Mouse (Mus musculus): ENCODE results near the gene Satl1.

Gene Satl1

GRCm38 (mm10) chrX:112406679-112407078 lies at the start of gene Satl1:
TSS of gene Satl1 (minus strand) at chrX:112406779.
- no peak for DNase-seq

DNA sequence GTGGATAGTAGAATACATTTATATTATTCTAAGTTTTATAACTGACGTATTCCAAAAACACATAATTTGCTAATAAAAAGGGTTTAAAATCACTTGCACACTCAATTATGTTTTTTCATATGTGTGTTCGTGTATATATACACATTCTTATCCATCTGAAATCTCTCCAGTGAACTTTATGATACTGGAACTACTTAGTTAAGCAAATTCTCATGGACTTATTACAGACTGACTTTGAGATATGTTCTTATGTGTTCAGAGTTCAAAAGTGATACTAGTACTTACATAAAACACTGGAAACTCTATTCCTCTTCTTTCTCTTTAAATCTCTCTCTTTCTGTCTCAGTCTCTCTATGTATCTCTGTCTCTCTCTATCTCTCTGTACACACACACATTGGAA lies 31.5 kb upstream of the Satl1 start:
- no peak for DNase-seq

DNA sequence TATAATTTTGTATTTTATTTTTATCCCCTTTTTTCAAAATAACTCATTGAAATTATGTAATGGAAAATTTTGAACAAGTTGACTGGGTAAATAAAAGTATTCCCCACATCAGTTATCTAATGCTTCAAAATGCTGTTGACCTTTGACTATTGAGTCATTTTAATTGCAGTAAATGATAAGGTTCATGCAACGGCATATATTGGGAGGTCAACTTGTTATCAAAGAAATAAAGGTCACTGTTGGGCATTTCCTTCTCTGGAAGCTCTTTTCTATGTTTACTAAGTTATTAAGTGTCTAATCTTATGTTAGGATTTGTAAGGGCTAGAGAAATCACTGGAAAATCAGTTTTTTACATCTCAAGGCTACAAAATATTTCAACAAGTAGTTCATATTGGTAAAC lies 31.0 kb upstream of the Satl1 start:
- no peak for DNase-seq

DNA sequence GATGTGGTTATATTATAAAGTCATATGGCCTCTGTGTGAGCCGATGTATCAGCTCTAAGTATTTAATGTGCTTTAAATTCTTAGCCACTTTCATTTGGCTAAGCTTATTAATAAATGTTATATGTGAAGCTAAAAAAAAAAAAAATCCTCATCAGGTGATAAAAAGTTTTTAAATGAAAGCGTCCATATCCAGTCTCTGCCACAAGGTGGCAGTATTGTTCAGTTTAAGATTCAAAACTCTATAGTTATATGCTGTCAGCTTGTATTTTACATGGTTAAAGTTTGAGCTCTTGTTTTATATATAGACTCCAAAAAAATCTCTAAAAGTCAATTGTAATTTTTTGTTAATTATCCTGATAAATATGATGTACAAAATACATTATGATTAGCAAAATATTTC lies 16.4 kb upstream of the Satl1 start:
- DNase-seq: peak; percentile 6

- no peak for DNase-seq
These were observed 5.7 kb upstream of the Satl1 start for GRCm38 (mm10) chrX:112412309-112412708.

DNA sequence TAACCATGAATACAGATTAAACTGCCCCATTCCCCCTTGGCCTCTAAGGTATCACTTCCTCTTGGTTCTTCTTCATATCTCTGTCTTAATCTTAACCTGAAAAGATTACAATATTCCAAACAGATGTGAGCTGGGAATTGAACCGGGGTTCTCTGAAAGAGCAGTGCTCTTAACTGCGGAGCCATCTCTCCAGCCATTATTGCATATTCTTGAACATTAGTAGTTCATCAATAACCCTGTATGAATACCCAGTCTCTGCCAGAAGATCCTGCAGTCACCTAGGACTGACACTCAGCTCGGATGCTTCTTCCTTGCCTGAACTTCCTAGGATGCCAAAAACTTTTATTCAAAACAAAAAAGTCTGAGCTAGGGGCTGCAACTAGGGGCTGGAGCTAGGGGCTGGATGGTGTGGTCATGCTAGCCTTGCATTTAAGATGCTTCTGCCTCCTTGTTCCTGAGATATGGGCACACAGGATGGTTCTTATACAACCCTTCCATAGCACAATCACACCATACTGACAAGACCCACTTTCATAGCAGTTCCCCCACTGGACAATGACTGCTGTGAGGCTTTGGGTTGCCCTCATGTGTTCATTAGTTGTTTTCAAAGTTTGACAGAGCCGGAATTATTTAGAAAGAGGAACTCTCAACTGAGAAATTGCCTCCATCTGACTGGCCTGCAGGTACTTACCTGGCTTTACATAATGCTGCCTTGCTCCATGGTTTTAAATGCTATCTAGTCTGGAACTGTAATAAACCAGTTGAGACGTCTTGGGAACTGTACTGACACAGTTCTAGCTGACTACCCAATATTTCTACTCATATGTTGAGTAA lies 35.8 kb downstream of the Satl1 start:
- DNase-seq: peak; percentile 7

DNA sequence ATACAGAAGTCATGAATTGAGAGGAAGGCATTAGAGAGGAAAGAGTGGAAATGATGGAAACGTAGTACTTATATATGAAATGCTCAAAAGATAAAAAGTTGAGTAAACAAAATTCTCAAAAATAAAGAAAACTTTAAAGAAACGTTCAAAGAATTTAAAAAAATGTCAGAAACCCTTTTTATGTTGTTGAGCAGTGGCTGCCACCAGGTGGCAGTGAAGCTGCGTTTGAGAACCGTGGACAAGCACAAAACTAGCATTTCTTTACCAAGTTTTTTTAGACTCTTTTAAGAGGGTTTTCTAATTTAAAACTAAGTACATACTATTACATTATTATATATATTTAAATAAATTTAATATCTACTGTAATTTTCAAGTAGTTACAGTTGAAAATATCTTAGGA lies 38.2 kb downstream of the Satl1 start:
- DNase-seq: peak; percentile 19

DNA sequence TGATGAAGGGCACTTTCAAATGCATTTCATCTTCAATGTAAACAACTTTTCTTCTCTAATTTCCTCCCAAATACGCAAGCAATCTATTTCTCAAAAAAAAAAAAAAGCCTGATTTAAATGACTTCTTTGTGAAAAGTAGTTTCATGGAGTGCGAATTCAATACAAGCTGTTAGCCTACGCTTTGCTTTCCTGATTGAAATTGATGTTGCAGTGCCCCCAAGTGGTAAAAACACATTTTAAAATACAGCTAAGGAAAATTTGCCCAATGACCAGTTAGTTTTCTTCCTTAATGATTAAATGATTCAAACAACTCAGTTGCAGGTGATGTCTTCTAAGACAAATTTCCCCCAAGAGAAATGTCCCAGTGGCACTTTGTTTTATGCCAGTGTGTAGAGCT lies 58.2 kb downstream of the Satl1 start:
- no peak for DNase-seq

GRCm38 (mm10) chrX:112347467-112348394 lies 58.8 kb downstream of the Satl1 start:
- DNase-seq: no peak

GRCm38 (mm10) chrX:112339486-112339885 lies 67.1 kb downstream of the Satl1 start:
- DNase-seq: no peak

All from right cerebral cortex, postnatal 4 days (tissue).